Comparison of ENCODE assay signal across 12 mouse cellular contexts in genomic region chr9:90823574-90824280, GRCm38 (mm10).
DNase-seq lines count a peak whose midpoint lies in the region; ATAC-seq and TF ChIP-seq lines count a peak whose summit lies in the region.
"Had no signal": no experiment of that assay in that cellular context is flagged by ENCODE, and none has a peak within 500 bp of the region (broad histone marks: within the 10 kb centered on the region; RNA-seq: fewer than 3 reads in every experiment).

No protein-coding gene starts in this region.

- DNase-seq in gastrocnemius, postnatal 10 days: peak; percentile 5
- DNase-seq in gastrocnemius, postnatal 36 days: no peak
- DNase-seq in layer of hippocampus, adult 2 months (ENCODE audit: low spot score in 2 of 2): no peak
- no peak for DNase-seq in layer of hippocampus, adult 18-20 months (ENCODE audit: low spot score in 2 of 2)
- DNase-seq in heart, postnatal 0 days (ENCODE audit: low spot score): no peak
- no peak for DNase-seq in urinary bladder, adult 2 months (ENCODE audit: low spot score)
- DNase-seq: layer of hippocampus, adult 9-11 months; liver, embryonic 13.5 days had no signal

- intact Hi-C loops in gastrocnemius, postnatal 36 days (cut with DNase I): no loop called here

- H3K9me3 ChIP-seq in E14TG2a.4 (ENCODE audit: low read length): peaks cover 6% of the 10 kb centered on the region
- no peaks in the 10 kb centered on the region for H3K9me3 ChIP-seq in heart, postnatal 0 days (replicated peaks; ENCODE audit: control insufficient read depth, low read length)
- H3K9me3 ChIP-seq: liver, embryonic 13.5 days had no signal

- H3K4me1 ChIP-seq in E14TG2a.4 (replicated peaks; ENCODE audit: low read depth, low read length): no peaks in the 10 kb centered on the region
- H3K4me1 ChIP-seq in heart, postnatal 0 days (ENCODE audit: control insufficient read depth, insufficient read depth): no peaks in the 10 kb centered on the region
- H3K4me1 ChIP-seq: liver, embryonic 13.5 days had no signal

- peak overlapping the region; percentile 5; the same call in 1 of the 2 replicates for H3K4me2 ChIP-seq in heart, postnatal 0 days (ENCODE audit: low read depth, low read length)
- H3K4me2 ChIP-seq: liver, embryonic 13.5 days had no signal

- no peaks in the 10 kb centered on the region for H3K27me3 ChIP-seq in E14TG2a.4 (ENCODE audit: insufficient read depth, low read length)
- no peaks in the 10 kb centered on the region for H3K27me3 ChIP-seq in heart, postnatal 0 days (ENCODE audit: control insufficient read depth, insufficient read depth, low read length)
- H3K27me3 ChIP-seq: liver, embryonic 13.5 days had no signal

- no peak for ATAC-seq in heart, postnatal 0 days (ENCODE audit: insufficient read depth, low read depth)
- ATAC-seq in cerebellum, adult (ENCODE audit: insufficient number of reproducible peaks, low FRiP score, low TSS enrichment): no peak
- ATAC-seq: hindbrain, embryonic 16.5 days; midbrain, embryonic 16.5 days had no signal

- no peaks in the 10 kb centered on the region for H3K36me3 ChIP-seq in E14TG2a.4 (ENCODE audit: insufficient read depth, low read length)
- H3K36me3 ChIP-seq in heart, postnatal 0 days (replicated peaks; ENCODE audit: control insufficient read depth, insufficient read depth, low read length): no peaks in the 10 kb centered on the region
- H3K36me3 ChIP-seq: liver, embryonic 13.5 days had no signal

- 72% methylated on average over 4 of the region's 4 CpGs for WGBS in heart, postnatal 0 days

- H3K27ac ChIP-seq in layer of hippocampus, adult 2 months: no peak overlapping the region
- H3K27ac ChIP-seq in heart, postnatal 0 days (ENCODE audit: low read depth): no peak overlapping the region
- H3K27ac ChIP-seq: liver, embryonic 13.5 days had no signal

- no peak overlapping the region for H3K4me3 ChIP-seq in layer of hippocampus, adult 2 months
- H3K4me3 ChIP-seq in E14TG2a.4 (replicated peaks; ENCODE audit: low read length): no peak overlapping the region
- no peak overlapping the region for H3K4me3 ChIP-seq in heart, postnatal 0 days (ENCODE audit: low read depth, low read length)
- H3K4me3 ChIP-seq: liver, embryonic 13.5 days had no signal

- TF ChIP-seq EP300 in heart, postnatal 0 days (IDR thresholded peaks at IDR 0.05; ENCODE audit: low read depth): no peak

- peak; percentile 64 for TF ChIP-seq CTCF in layer of hippocampus, adult 2 months (conservative IDR thresholded peaks at IDR 0.05)
- TF ChIP-seq CTCF in E14TG2a.4 (conservative IDR thresholded peaks at IDR 0.05; ENCODE audit: low read length): peak; percentile 18
- TF ChIP-seq CTCF in heart, postnatal 0 days (IDR thresholded peaks at IDR 0.05; ENCODE audit: low read depth): no peak

- no peak overlapping the region for H3K9ac ChIP-seq in heart, postnatal 0 days (replicated peaks; ENCODE audit: low read depth, low read length)
- H3K9ac ChIP-seq: liver, embryonic 13.5 days had no signal
